Mouse (Mus musculus): ENCODE data around the gene Cep126.
A peak's percentile ranks its signal among the peaks of the same experiment; 100 is the strongest.

The Cep126 gene

DNA sequence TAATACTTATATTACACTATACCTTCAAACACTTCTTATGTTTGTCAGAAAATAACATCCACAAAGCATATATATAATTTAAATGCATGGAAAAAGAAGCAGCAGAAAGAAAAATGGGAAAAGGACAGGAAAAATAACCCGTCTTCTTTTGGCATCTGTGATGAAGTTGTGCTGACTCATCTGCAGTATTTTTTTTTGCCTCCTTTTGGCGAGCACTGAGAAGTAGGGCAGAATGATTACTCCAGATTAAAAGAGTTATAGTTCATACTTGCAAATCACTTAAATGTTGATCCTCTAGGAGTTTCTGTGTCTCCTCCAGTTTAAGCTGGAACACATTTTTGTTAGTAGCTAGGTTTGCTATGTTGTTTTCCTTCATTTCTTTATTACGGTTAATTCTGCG lies 31.0 kb downstream of the Cep126 start:
- Histone ChIP-seq H3K9me3 (ENCODE audit: low read length) (no peaks in the 10 kb centered on the region; the same call in 1 of the 2 replicates), H3K4me1 (replicated peaks; ENCODE audit: low read depth, low read length) (no peaks in the 10 kb centered on the region), H3K36me3 (ENCODE audit: insufficient read depth, low read length) (no peaks in the 10 kb centered on the region), H3K4me3 (replicated peaks; ENCODE audit: low read length) (no peak overlapping the region), H3K27me3 (ENCODE audit: insufficient read depth, low read length) (no peaks in the 10 kb centered on the region)
- TF ChIP-seq NANOG (IDR thresholded peaks at IDR 0.05; ENCODE audit: borderline replicate concordance, low read length), result no peak
- no peak for TF ChIP-seq POU5F1 (IDR thresholded peaks at IDR 0.05; ENCODE audit: borderline replicate concordance, low read length)
- TF ChIP-seq CTCF (conservative IDR thresholded peaks at IDR 0.05; ENCODE audit: low read length), result no peak

GRCm38 (mm10) chr9:8100962-8101361 lies 33.1 kb downstream of the Cep126 start:
- no peaks in the 10 kb centered on the region for H3K36me3 ChIP-seq (ENCODE audit: insufficient read depth, low read length)
- H3K4me3 ChIP-seq (replicated peaks; ENCODE audit: low read length), result no peak overlapping the region
- no peaks in the 10 kb centered on the region; the same call in 1 of the 2 replicates for H3K9me3 ChIP-seq (ENCODE audit: low read length)
- TF ChIP-seq CTCF (conservative IDR thresholded peaks at IDR 0.05; ENCODE audit: low read length) (no peak), NANOG (IDR thresholded peaks at IDR 0.05; ENCODE audit: borderline replicate concordance, low read length) (no peak), POU5F1 (IDR thresholded peaks at IDR 0.05; ENCODE audit: borderline replicate concordance, low read length) (no peak)
- H3K27me3 ChIP-seq (ENCODE audit: insufficient read depth, low read length), result no peaks in the 10 kb centered on the region
- no peaks in the 10 kb centered on the region for H3K4me1 ChIP-seq (replicated peaks; ENCODE audit: low read depth, low read length)

DNA sequence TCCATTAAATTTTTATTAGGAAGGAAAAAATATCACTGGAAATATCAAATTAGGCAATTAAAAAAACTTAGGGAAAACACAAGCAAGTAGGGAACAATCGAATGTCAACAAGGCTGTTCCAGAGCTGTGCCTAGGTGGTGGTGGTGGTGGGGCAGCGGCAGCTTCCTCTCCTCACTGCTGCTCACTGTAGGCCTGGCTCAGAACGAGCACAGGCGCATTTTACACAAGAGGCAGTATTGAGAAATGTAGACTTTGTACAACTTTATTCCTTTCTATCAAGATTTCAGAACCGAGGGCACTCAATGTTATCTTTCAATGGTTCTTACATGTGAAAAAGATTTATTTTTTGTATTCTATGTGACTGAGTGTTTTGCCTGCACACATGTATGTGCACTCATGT lies 55.2 kb downstream of the Cep126 start:
- H3K9me3 ChIP-seq (ENCODE audit: low read length), result no peaks in the 10 kb centered on the region
- no peak for TF ChIP-seq POU5F1 (IDR thresholded peaks at IDR 0.05; ENCODE audit: borderline replicate concordance, low read length)
- TF ChIP-seq CTCF (conservative IDR thresholded peaks at IDR 0.05; ENCODE audit: low read length), result no peak
- no peak for TF ChIP-seq NANOG (IDR thresholded peaks at IDR 0.05; ENCODE audit: borderline replicate concordance, low read length)
- no peaks in the 10 kb centered on the region for H3K36me3 ChIP-seq (ENCODE audit: insufficient read depth, low read length)
- no peak overlapping the region for H3K4me3 ChIP-seq (replicated peaks; ENCODE audit: low read length)
- H3K27me3 ChIP-seq (ENCODE audit: insufficient read depth, low read length), result no peaks in the 10 kb centered on the region
- no peaks in the 10 kb centered on the region for H3K4me1 ChIP-seq (replicated peaks; ENCODE audit: low read depth, low read length)

DNA sequence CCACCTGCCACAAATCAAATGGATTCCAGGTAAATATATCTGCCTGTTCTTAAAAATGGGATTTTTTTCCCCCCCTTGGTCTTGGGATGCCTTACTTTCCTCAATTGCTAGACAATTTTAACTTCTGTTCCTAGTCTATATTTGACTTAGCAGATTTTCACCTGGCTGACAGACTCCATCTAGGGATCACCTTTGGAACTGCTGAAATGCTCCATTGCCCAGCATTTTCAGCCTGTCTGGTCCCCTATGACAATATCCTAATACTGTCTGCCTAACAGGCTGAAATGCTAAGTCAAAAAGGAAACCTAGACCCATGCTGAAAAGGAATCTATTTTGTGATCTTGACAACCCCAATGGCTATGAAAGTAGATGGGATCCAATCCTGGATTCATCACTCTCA lies 59.7 kb downstream of the Cep126 start:
- H3K27me3 ChIP-seq (ENCODE audit: insufficient read depth, low read length), result no peaks in the 10 kb centered on the region
- H3K4me3 ChIP-seq (replicated peaks; ENCODE audit: low read length), result no peak overlapping the region
- H3K36me3 ChIP-seq (ENCODE audit: insufficient read depth, low read length), result no peaks in the 10 kb centered on the region
- TF ChIP-seq CTCF (conservative IDR thresholded peaks at IDR 0.05; ENCODE audit: low read length), result peak; percentile 67
- TF ChIP-seq POU5F1 (IDR thresholded peaks at IDR 0.05; ENCODE audit: borderline replicate concordance, low read length), result no peak
- no peak for TF ChIP-seq NANOG (IDR thresholded peaks at IDR 0.05; ENCODE audit: borderline replicate concordance, low read length)
- no peaks in the 10 kb centered on the region for H3K4me1 ChIP-seq (replicated peaks; ENCODE audit: low read depth, low read length)
- H3K9me3 ChIP-seq (ENCODE audit: low read length), result no peaks in the 10 kb centered on the region

DNA sequence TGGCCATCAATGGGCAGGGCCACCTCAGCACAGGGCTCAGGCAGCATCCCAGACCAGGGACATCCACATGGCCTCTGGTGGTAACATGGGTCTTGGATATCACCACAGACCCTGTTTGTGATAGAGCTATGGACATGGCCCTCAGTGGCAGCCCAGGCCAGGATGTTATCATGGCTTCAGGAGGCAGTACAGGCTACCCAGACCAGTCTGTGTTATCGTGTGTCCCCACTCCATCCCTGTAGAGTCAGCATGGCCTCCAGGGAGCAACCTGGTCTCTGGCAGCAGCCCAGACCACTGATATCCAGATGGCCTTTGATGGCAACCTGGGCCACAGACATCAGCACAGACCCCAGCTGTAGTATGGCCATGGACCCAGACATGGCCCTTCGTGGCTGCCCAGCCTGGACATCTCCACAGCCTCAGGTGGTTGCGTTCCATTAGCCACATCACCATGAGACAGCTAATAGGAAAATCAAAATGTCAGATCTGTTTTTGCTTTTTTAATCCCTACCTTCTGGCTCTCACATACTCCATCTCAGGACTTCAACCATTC lies 60.8 kb downstream of the Cep126 start:
- Histone ChIP-seq H3K36me3 (ENCODE audit: insufficient read depth, low read length) (no peaks in the 10 kb centered on the region), H3K9me3 (ENCODE audit: low read length) (no peaks in the 10 kb centered on the region), H3K4me1 (replicated peaks; ENCODE audit: low read depth, low read length) (no peaks in the 10 kb centered on the region), H3K4me3 (replicated peaks; ENCODE audit: low read length) (no peak overlapping the region), H3K27me3 (ENCODE audit: insufficient read depth, low read length) (no peaks in the 10 kb centered on the region)
- TF ChIP-seq POU5F1 (IDR thresholded peaks at IDR 0.05; ENCODE audit: borderline replicate concordance, low read length), result no peak
- no peak for TF ChIP-seq CTCF (conservative IDR thresholded peaks at IDR 0.05; ENCODE audit: low read length)

DNA sequence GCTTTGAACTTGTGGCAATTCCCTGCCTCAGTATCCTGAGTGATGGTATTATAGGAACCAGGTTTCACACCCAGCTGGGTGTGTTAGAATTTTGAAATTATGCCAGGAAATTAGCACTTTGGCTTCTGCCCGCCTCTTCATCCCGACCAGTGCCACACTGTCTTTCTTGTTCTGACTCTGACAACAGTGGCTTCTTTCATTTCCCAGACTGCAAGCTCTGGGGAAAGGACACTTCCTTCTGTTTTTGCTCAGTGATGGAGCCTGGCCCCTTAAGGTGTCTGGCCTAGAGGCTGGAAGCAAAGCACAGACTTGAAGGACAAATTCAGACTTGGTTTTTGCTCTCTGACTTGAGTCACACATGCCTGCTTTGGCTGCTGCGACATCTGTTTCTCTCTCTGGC lies 74.5 kb downstream of the Cep126 start:
- Histone ChIP-seq H3K36me3 (ENCODE audit: insufficient read depth, low read length) (no peaks in the 10 kb centered on the region), H3K4me3 (replicated peaks; ENCODE audit: low read length) (no peak overlapping the region), H3K9me3 (ENCODE audit: low read length) (0 out of 2 replicates have a peak, but pooled peaks cover 5% of the 10 kb centered on the region), H3K27me3 (ENCODE audit: insufficient read depth, low read length) (no peaks in the 10 kb centered on the region), H3K4me1 (replicated peaks; ENCODE audit: low read depth, low read length) (peaks cover 18% of the 10 kb centered on the region)
- TF ChIP-seq POU5F1 (IDR thresholded peaks at IDR 0.05; ENCODE audit: borderline replicate concordance, low read length) (no peak), NANOG (IDR thresholded peaks at IDR 0.05; ENCODE audit: borderline replicate concordance, low read length) (no peak), CTCF (conservative IDR thresholded peaks at IDR 0.05; ENCODE audit: low read length) (no peak)

GRCm38 (mm10) chr9:8054831-8055230 lies 79.3 kb downstream of the Cep126 start:
- no peaks in the 10 kb centered on the region for H3K9me3 ChIP-seq (ENCODE audit: low read length)
- peaks cover 20% of the 10 kb centered on the region for H3K4me1 ChIP-seq (replicated peaks; ENCODE audit: low read depth, low read length)
- no peaks in the 10 kb centered on the region for H3K36me3 ChIP-seq (ENCODE audit: insufficient read depth, low read length)
- H3K27me3 ChIP-seq (ENCODE audit: insufficient read depth, low read length), result no peaks in the 10 kb centered on the region
- TF ChIP-seq CTCF (conservative IDR thresholded peaks at IDR 0.05; ENCODE audit: low read length), result no peak
- TF ChIP-seq NANOG (IDR thresholded peaks at IDR 0.05; ENCODE audit: borderline replicate concordance, low read length), result no peak; the same call in 1 of the 2 replicates
- no peak for TF ChIP-seq POU5F1 (IDR thresholded peaks at IDR 0.05; ENCODE audit: borderline replicate concordance, low read length)
- H3K4me3 ChIP-seq (replicated peaks; ENCODE audit: low read length), result no peak overlapping the region

GRCm38 (mm10) chr9:8043044-8043387 lies 91.1 kb downstream of the Cep126 start:
- TF ChIP-seq POU5F1 (IDR thresholded peaks at IDR 0.05; ENCODE audit: borderline replicate concordance, low read length) (no peak), NANOG (IDR thresholded peaks at IDR 0.05; ENCODE audit: borderline replicate concordance, low read length) (no peak), CTCF (conservative IDR thresholded peaks at IDR 0.05; ENCODE audit: low read length) (no peak)
- peak overlapping the region; percentile 95 for H3K4me3 ChIP-seq (replicated peaks; ENCODE audit: low read length)

More at GRCm38 (mm10) chr9:8043044-8043387, 91.1 kb downstream of the Cep126 start:
- no peaks in the 10 kb centered on the region for H3K9me3 ChIP-seq (ENCODE audit: low read length)
- H3K4me1 ChIP-seq (replicated peaks; ENCODE audit: low read depth, low read length), result peaks cover 25% of the 10 kb centered on the region
- no peaks in the 10 kb centered on the region for H3K27me3 ChIP-seq (ENCODE audit: insufficient read depth, low read length)
- 0 out of 2 replicates have a peak, but pooled peaks cover 3% of the 10 kb centered on the region for H3K36me3 ChIP-seq (ENCODE audit: insufficient read depth, low read length)
